Mouse (Mus musculus) adrenal gland, postnatal 36 days (tissue): ENCODE data around the gene Agpat2. TPM values are rescaled to one million over a fixed set of nuclear protein-coding genes. Genes with fewer than 3 reads are reported as not detected.
A peak's percentile ranks its signal among the peaks of the same experiment; 100 is the strongest.

Experiments used
- microRNA-seq: library from miRNA; unstranded; fragments of <30 nt; microRNA quantifications from one replicate; pipeline ENCODE4 v1.2.0, GENCODE M21; 2021
- total RNA-seq, 2 experiments: library from RNA; stranded (reverse); gene quantifications; 2 replicates each; pipeline ENCODE4 v1.2.3; 2021

Gene Agpat2
- total RNA-seq, 2 experiments from 2014 or later: 301 to 364 TPM

Small RNA genes within 50 kb of the gene (microRNA-seq; reads per million reads assigned to microRNA genes)
- gene Mir126a: 2.7 reads per million, percentile 5 among the genes with 10 or more reads in this experiment
- gene Mir126b: not detected

Other genes starting within 250 kb of the Agpat2 start
- gene Card9, start 243.5 kb downstream of the Agpat2 start, total RNA-seq: 1 to 10 TPM; 1.3 to 1.9 TPM
- 10 to 100 TPM; 24.7 to 34.4 TPM for gene Snapc4, start 223.8 kb downstream of the Agpat2 start, total RNA-seq
- 100 to 1,000 TPM in 1 of 2 experiments, 10 to 100 TPM in 1; 97.9 to 102 TPM for gene Entr1, start 215.1 kb downstream of the Agpat2 start, total RNA-seq
- 100 to 1,000 TPM; 142 to 145 TPM for gene Pmpca, start 215.1 kb downstream of the Agpat2 start, total RNA-seq
- gene Inpp5e, start 195.2 kb downstream of the Agpat2 start, total RNA-seq: 10 to 100 TPM; 13.2 to 19.8 TPM
- 10 to 100 TPM; 63.2 to 63.3 TPM for gene Sec16a, start 159.2 kb downstream of the Agpat2 start, total RNA-seq
- gene Notch1, start 87.8 kb downstream of the Agpat2 start, total RNA-seq: 10 to 100 TPM; 17.5 to 25.5 TPM
- 100 to 1,000 TPM in 1 of 2 experiments, 10 to 100 TPM in 1; 86.2 to 127 TPM for gene Egfl7, start 24.4 kb downstream of the Agpat2 start, total RNA-seq
- not detected for gene Gm20532, start 17.8 kb downstream of the Agpat2 start, total RNA-seq
- gene Fam69b, start 24.0 kb upstream of the Agpat2 start, total RNA-seq: 1 to 10 TPM; 5.8 to 8.8 TPM
- not detected for gene Lcn4, start 66.9 kb upstream of the Agpat2 start, total RNA-seq